Mouse (Mus musculus) thymus, adult 2 months (tissue): ENCODE results near the gene Dedd2.

Source experiments
- CTCF ChIP-seq: fragments of 200-500 bp; IDR thresholded peaks from 2 replicates; pipeline ENCODE4 v1.5.1; 2012; ENCODE audit warnings: mild to moderate bottlenecking, control low read depth, low read length, moderate library complexity, borderline replicate concordance; ENCODE audit not compliant: control insufficient read depth, poor library complexity, insufficient read depth; ENCODE audit errors: extremely low read depth
- POLR2A ChIP-seq: fragments of 200-500 bp; IDR thresholded peaks from 2 replicates; pipeline ENCODE4 v1.6.1; 2012; ENCODE audit warnings: mild to moderate bottlenecking, low read length, control low read depth, moderate library complexity; ENCODE audit not compliant: control insufficient read depth, poor library complexity, insufficient read depth; ENCODE audit errors: extremely low read depth

GRCm38 (mm10) chr7:25203624-25204023 is 16.8 kb downstream of the Dedd2 start:
- TF ChIP-seq CTCF: no peak
- no peak for TF ChIP-seq POLR2A
